Mouse (Mus musculus) liver, embryonic 14.5 days (tissue): ENCODE measurements around the gene Slc16a4.

Experiments used
- CTCF ChIP-seq: IDR thresholded peaks from 2 replicates; pipeline ENCODE4 v1.5.1; 2016; ENCODE audit warnings: antibody characterized with exemption, low read depth, control low read depth
- EP300 ChIP-seq: IDR thresholded peaks from 2 replicates; pipeline ENCODE4 v1.6.1; 2016; ENCODE audit warnings: antibody characterized with exemption, low read depth

GRCm38 (mm10) chr3:107360341-107360740, 69.3 kb downstream of the Slc16a4 start:
- TF ChIP-seq CTCF (no peak), EP300 (no peak)
